Mouse (Mus musculus) limb, embryonic 15.5 days (tissue): ENCODE data around the gene Zfp273. TPM values are rescaled to one million over a fixed set of nuclear protein-coding genes. Genes with fewer than 3 reads are reported as not detected.

ENCODE experiments used
- polyA plus RNA-seq: library from polyadenylated mRNA; unstranded; fragments of >200 nt; fragmentation: Nextera tagmentation; extraction: Ambion mirVana; gene quantifications from 2 replicates; pipeline ENCODE4 v1.2.1, GENCODE M21; 2015

Gene Zfp273
- polyA plus RNA-seq, 1 experiment from 2014 or later = 7.2 TPM

Other genes starting within 250 kb of the Zfp273 start
- 3.8 and 4.6 TPM in 2 replicates for gene Zfp729b, start 204.0 kb upstream of the Zfp273 start, polyA plus RNA-seq
- 0.56 TPM in 1 of 2 replicates, not detected in the other for gene Gm49345, start 176.0 kb upstream of the Zfp273 start, polyA plus RNA-seq
- 2.1 and 3.2 TPM in 2 replicates for gene Zfp729a, start 175.9 kb upstream of the Zfp273 start, polyA plus RNA-seq
- gene Zfp738, start 126.7 kb upstream of the Zfp273 start, polyA plus RNA-seq = 10.0 and 10.2 TPM in 2 replicates
- gene Zfp65, start 84.6 kb upstream of the Zfp273 start, polyA plus RNA-seq = 6.4 and 6.8 TPM in 2 replicates
- 5.4 and 6.7 TPM in 2 replicates for gene Zfp85, start 58.5 kb upstream of the Zfp273 start, polyA plus RNA-seq
- 1.8 and 2.0 TPM in 2 replicates for gene Zfp493, start 34.0 kb upstream of the Zfp273 start, polyA plus RNA-seq
- 3.5 and 4.0 TPM in 2 replicates for gene Gm10037, start 17.4 kb downstream of the Zfp273 start, polyA plus RNA-seq
- gene BC048507, start 49.6 kb downstream of the Zfp273 start, polyA plus RNA-seq = not detected in 2 replicates